Mouse (Mus musculus) hindbrain, embryonic 14.5 days (tissue): ENCODE results near the gene Map6. TPM values are rescaled to one million over a fixed set of nuclear protein-coding genes. Genes with fewer than 3 reads are reported as not detected.

Experiments used
- ATAC-seq: fragments of 200-750 bp; cut with Nextera tagmentation; 2 replicates; pipeline ENCODE4 v1.8.0; 2017; ENCODE audit warnings: moderate number of reproducible peaks, mild to moderate bottlenecking, moderate TSS enrichment, moderate library complexity; ENCODE audit not compliant: low FRiP score
- DNase-seq: peaks from one replicate; pipeline ENCODE4 v3.0.0-alpha.2; 2015; ENCODE audit warnings: low spot score
- H3K27ac ChIP-seq: fragments of 300-500 bp; sonication (generic); 2 replicates; pipeline ENCODE4 v1.5.1; 2014; ENCODE audit warnings: mild to moderate bottlenecking, moderate library complexity
- H3K27me3 ChIP-seq: fragments of 300-500 bp; sonication (generic); 2 replicates; pipeline ENCODE4 v1.6.1; 2014; ENCODE audit warnings: mild to moderate bottlenecking, low read length, mixed read lengths; ENCODE audit not compliant: control insufficient read depth, insufficient read depth
- H3K36me3 ChIP-seq: fragments of 300-500 bp; sonication (generic); replicated peaks from 2 replicates; pipeline ENCODE4 v1.6.1; 2014; ENCODE audit not compliant: control insufficient read depth, insufficient read depth
- H3K4me1 ChIP-seq: fragments of 300-500 bp; sonication (generic); replicated peaks from 2 replicates; pipeline ENCODE4 v1.6.1; 2014; ENCODE audit warnings: antibody characterized with exemption, low read length, mixed read lengths; ENCODE audit not compliant: control insufficient read depth, insufficient read depth
- H3K4me2 ChIP-seq: fragments of 300-500 bp; sonication (generic); replicated peaks from 2 replicates; pipeline ENCODE4 v1.6.1; 2014; ENCODE audit warnings: mild to moderate bottlenecking, moderate library complexity
- H3K4me3 ChIP-seq: fragments of 300-500 bp; sonication (generic); replicated peaks from 2 replicates; pipeline ENCODE4 v1.5.1; 2014; ENCODE audit warnings: mild to moderate bottlenecking, low read length
- H3K9ac ChIP-seq: fragments of 300-500 bp; sonication (generic); 2 replicates; pipeline ENCODE4 v1.6.1; 2014
- H3K9me3 ChIP-seq: fragments of 300-500 bp; sonication (generic); 2 replicates; pipeline ENCODE4 v1.6.1; 2016; ENCODE audit warnings: low read length; ENCODE audit not compliant: control insufficient read depth
- WGBS: fragments of 180-500 bp; shearing (Covaris S2); extraction: QIAGEN DNeasy Blood & Tissue Kit; methylation state at CpG from one replicate; pipeline ENCODE4 v1.1.7; 2014; 5-methylcytosine and 5-hydroxymethylcytosine counted together
- polyA plus RNA-seq: library from polyadenylated mRNA; unstranded; fragments of >200 nt; fragmentation: Nextera tagmentation; extraction: Ambion mirVana; gene quantifications from 2 replicates; pipeline ENCODE4 v1.2.1, GENCODE M21; 2014

The Map6 gene
- polyA plus RNA-seq: 122 and 135 TPM in 2 replicates

- Histone ChIP-seq H3K4me2 (peak within 1 kb of the TSS; percentile 76), H3K27ac (peak within 1 kb of the TSS; percentile 98), H3K9ac (peak within 1 kb of the TSS; percentile 96), H3K4me3 (peak within 1 kb of the TSS; percentile 89), H3K27me3 (no peaks in the 10 kb centered on the region), H3K36me3 (no peaks in the 10 kb centered on the region; the same call in 1 of the 2 replicates), H3K9me3 (no peaks in the 10 kb centered on the region), H3K4me1 (peaks cover 27% of the 10 kb centered on the region)
- WGBS: under 1% methylated on average over 34 of the region's 34 CpGs
- ATAC-seq (peak; percentile 68), DNase-seq (peak; percentile 85)
Observed at GRCm38 (mm10) chr7:99267251-99267896, at the start of gene Map6. Map6 (plus strand) TSS chr7:99267447.

- WGBS: 65% methylated on average over 7 of the region's 7 CpGs
- ATAC-seq (no peak), DNase-seq (no peak)
- no peak overlapping the region for H3K4me2 ChIP-seq
- no peaks in the 10 kb centered on the region for H3K4me1 ChIP-seq
- H3K4me3 ChIP-seq: no peak overlapping the region
- H3K9ac ChIP-seq: no peak overlapping the region
- H3K36me3 ChIP-seq: no peaks in the 10 kb centered on the region
- H3K27me3 ChIP-seq: no peaks in the 10 kb centered on the region
- no peaks in the 10 kb centered on the region for H3K9me3 ChIP-seq
- H3K27ac ChIP-seq: no peak overlapping the region
Observed at GRCm38 (mm10) chr7:99224225-99224624, 43.0 kb upstream of the Map6 start.

DNA sequence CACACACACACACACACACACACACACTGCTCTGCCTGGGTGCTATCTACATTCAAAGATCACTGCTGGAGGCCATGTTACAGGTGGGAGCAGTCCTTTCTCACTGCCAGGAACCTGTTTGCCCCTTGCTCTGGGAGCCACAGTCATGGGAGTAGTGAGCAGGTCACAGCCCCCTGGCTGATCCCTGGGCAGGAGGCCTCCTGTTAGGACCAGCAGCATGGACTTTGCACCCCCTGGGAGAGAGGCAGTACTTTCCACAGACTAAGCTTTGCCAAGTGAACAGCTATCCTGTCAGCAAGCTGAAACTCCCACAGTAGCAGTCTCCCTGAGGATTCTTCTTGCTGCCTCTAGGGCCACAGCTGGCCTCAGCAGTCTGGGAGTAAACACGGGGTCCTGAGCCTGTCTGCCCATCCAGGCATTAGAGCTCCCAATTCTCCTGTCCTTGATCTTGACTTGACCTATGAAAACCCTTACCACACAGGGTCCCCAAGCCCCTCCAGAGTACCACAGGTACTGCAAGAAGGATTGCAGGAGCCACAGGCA, 42.5 kb upstream of the Map6 start:
- no peak for ATAC-seq
- H3K4me1 ChIP-seq: no peaks in the 10 kb centered on the region
- no peak overlapping the region for H3K4me2 ChIP-seq
- H3K9me3 ChIP-seq: no peaks in the 10 kb centered on the region
- no peak for DNase-seq
- H3K27ac ChIP-seq: no peak overlapping the region
- 65% methylated on average over 1 of the region's 1 CpGs for WGBS
- H3K27me3 ChIP-seq: no peaks in the 10 kb centered on the region
- no peaks in the 10 kb centered on the region for H3K36me3 ChIP-seq
- no peak overlapping the region for H3K9ac ChIP-seq
- H3K4me3 ChIP-seq: no peak overlapping the region

GRCm38 (mm10) chr7:99225421-99225820, 41.8 kb upstream of the Map6 start:
- Histone ChIP-seq H3K27ac (no peak overlapping the region), H3K4me3 (no peak overlapping the region), H3K9me3 (no peaks in the 10 kb centered on the region), H3K36me3 (no peaks in the 10 kb centered on the region), H3K9ac (no peak overlapping the region), H3K4me2 (no peak overlapping the region), H3K27me3 (no peaks in the 10 kb centered on the region), H3K4me1 (no peaks in the 10 kb centered on the region)
- ATAC-seq: no peak
- WGBS: 82% methylated on average over 6 of the region's 6 CpGs
- DNase-seq: no peak

GRCm38 (mm10) chr7:99226662-99227061, 40.6 kb upstream of the Map6 start:
- Histone ChIP-seq H3K9ac (no peak overlapping the region), H3K4me1 (no peaks in the 10 kb centered on the region), H3K36me3 (no peaks in the 10 kb centered on the region), H3K4me3 (no peak overlapping the region), H3K9me3 (no peaks in the 10 kb centered on the region), H3K27me3 (no peaks in the 10 kb centered on the region), H3K4me2 (no peak overlapping the region), H3K27ac (no peak overlapping the region)
- DNase-seq: no peak
- WGBS: 98% methylated on average over 10 of the region's 10 CpGs
- ATAC-seq: no peak

DNA sequence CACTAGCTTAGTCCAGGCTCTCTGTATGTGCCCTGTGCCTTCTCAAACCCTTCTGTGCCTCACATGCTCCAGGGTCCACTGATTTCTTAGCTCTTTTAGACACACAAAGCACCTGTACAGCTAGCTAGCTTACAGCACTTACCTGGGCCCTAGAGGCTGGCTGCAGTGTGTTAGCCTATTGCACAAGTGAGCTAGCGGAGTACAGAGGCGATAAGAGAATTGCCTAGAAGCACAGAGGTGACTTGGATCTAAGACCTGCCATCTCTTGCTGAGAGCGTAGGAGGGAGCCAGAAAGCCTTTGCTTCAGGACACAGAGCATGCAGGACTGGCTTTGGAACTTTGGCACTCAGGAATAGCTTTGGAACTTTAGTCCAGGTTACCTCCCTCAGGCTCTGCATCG, 40.0 kb upstream of the Map6 start:
- no peak for DNase-seq
- Histone ChIP-seq H3K4me3 (no peak overlapping the region), H3K4me2 (no peak overlapping the region), H3K9ac (no peak overlapping the region), H3K36me3 (no peaks in the 10 kb centered on the region), H3K4me1 (no peaks in the 10 kb centered on the region), H3K9me3 (no peaks in the 10 kb centered on the region), H3K27me3 (no peaks in the 10 kb centered on the region), H3K27ac (no peak overlapping the region)
- WGBS: 94% methylated on average over 4 of the region's 4 CpGs
- no peak for ATAC-seq

DNA sequence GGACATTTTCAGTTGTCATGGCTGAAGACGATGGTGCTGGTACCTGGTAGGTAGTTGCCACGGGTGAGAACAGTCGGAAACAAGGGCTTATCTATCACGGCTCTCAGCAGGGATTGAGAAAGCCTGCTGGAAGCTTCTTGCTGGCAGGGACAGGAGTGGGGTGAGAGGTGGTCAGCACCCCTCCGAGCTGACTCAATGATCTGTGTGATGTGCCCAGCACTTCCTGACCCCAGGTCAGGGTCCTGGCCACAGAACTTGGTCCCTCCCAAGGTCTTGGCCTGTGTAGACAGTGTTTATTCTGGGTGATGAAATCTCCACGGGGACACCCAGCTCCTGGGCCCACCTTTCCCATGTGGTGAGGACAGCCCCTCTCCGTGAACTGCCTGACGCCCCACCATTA, 38.4 kb upstream of the Map6 start:
- H3K27me3 ChIP-seq: no peaks in the 10 kb centered on the region
- H3K9me3 ChIP-seq: no peaks in the 10 kb centered on the region
- H3K4me3 ChIP-seq: no peak overlapping the region
- no peaks in the 10 kb centered on the region for H3K36me3 ChIP-seq
- H3K9ac ChIP-seq: no peak overlapping the region
- H3K4me1 ChIP-seq: no peaks in the 10 kb centered on the region
- DNase-seq (no peak), ATAC-seq (no peak)
- no peak overlapping the region for H3K4me2 ChIP-seq
- 76% methylated on average over 8 of the region's 8 CpGs for WGBS
- no peak overlapping the region for H3K27ac ChIP-seq

DNA sequence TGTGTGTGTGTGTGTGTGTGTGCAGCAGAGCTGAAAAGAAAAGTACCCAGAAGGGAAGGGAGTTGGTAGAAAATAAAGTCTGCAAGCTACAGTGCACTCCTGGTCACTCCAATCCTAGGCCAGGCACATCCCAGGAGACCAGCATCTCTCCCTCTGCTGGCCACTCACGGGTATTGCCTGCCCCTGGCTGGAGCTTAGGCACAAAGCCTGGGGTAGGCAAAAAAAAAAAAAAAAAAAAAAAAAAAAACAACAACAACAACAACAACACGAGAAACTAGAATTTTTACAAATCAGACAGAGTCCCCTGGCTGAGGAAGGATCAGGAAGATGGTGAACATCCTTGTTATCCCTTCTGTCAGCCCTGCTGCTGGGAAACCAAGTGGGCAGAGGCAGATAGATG, 37.8 kb upstream of the Map6 start:
- H3K4me2 ChIP-seq: no peak overlapping the region
- H3K27me3 ChIP-seq: no peaks in the 10 kb centered on the region
- H3K4me1 ChIP-seq: no peaks in the 10 kb centered on the region
- no peaks in the 10 kb centered on the region for H3K36me3 ChIP-seq
- no peak for ATAC-seq
- DNase-seq: peak; percentile 63
- no peaks in the 10 kb centered on the region for H3K9me3 ChIP-seq
- no peak overlapping the region for H3K27ac ChIP-seq
- H3K4me3 ChIP-seq: no peak overlapping the region
- H3K9ac ChIP-seq: no peak overlapping the region
- WGBS: 7% methylated on average over 2 of the region's 2 CpGs

- Histone ChIP-seq H3K36me3 (no peaks in the 10 kb centered on the region), H3K9ac (no peak overlapping the region), H3K27ac (no peak overlapping the region), H3K9me3 (no peaks in the 10 kb centered on the region), H3K4me3 (no peak overlapping the region), H3K27me3 (no peaks in the 10 kb centered on the region), H3K4me2 (no peak overlapping the region), H3K4me1 (no peaks in the 10 kb centered on the region)
- no peak for ATAC-seq
- WGBS: 79% methylated on average over 7 of the region's 7 CpGs
- no peak for DNase-seq
Observed at GRCm38 (mm10) chr7:99230061-99230747, 37.0 kb upstream of the Map6 start.
